Mouse (Mus musculus) limb, embryonic 10.5 days (tissue): ENCODE data around the gene Sec31a. TPM values are rescaled to one million over a fixed set of nuclear protein-coding genes. Genes with fewer than 3 reads are reported as not detected.

Experiments used
- polyA plus RNA-seq: library from polyadenylated mRNA; unstranded; fragments of >200 nt; fragmentation: Nextera tagmentation; extraction: Ambion mirVana; gene quantifications from 2 replicates; pipeline ENCODE4 v1.2.1, GENCODE M21; 2016

Gene Sec31a
- polyA plus RNA-seq, 1 experiment from 2014 or later, result 131 TPM

Other genes starting within 250 kb of the Sec31a start
- gene Lin54, start 84.4 kb upstream of the Sec31a start, polyA plus RNA-seq, result 14.5 and 15.4 TPM in 2 replicates
- gene Cops4, start 102.1 kb upstream of the Sec31a start, polyA plus RNA-seq, result 252 and 254 TPM in 2 replicates
- 2.2 and 2.7 TPM in 2 replicates for gene Plac8, start 156.0 kb upstream of the Sec31a start, polyA plus RNA-seq